Mouse (Mus musculus): Measurements from ENCODE around the gene Avil. TPM values are rescaled to one million over a fixed set of nuclear protein-coding genes. Genes with fewer than 3 reads are reported as not detected.
A peak's percentile ranks its signal among the peaks of the same experiment; 100 is the strongest.

Gene Avil
- polyA plus RNA-seq, 1 experiment, result 0.30 TPM

- WGBS, result 91% methylated on average over 14 of the region's 14 CpGs
- H3K4me1 ChIP-seq (ENCODE audit: control insufficient read depth, insufficient read depth, low read length), result peaks cover 12% of the 10 kb centered on the region; the same call in 1 of the 2 replicates
These were observed 66.1 kb downstream of the Avil start for GRCm38 (mm10) chr10:127066519-127067018.

GRCm38 (mm10) chr10:127068360-127069038 is 68.0 kb downstream of the Avil start:
- WGBS, result 59% methylated on average over 9 of the region's 9 CpGs
- DNase-seq, result no peak
- TF ChIP-seq CTCF (IDR thresholded peaks at IDR 0.05; ENCODE audit: insufficient read depth, low read length) (no peak), POLR2A (IDR thresholded peaks at IDR 0.05; ENCODE audit: borderline replicate concordance, extremely low read depth, low read depth, low read length) (no peak)
- Histone ChIP-seq H3K4me3 (replicated peaks; ENCODE audit: extremely low read depth, low read depth, low read length) (no peak overlapping the region), H3K4me1 (ENCODE audit: control insufficient read depth, insufficient read depth, low read length) (peaks cover 12% of the 10 kb centered on the region; the same call in 1 of the 2 replicates)

More at GRCm38 (mm10) chr10:127066519-127067018, 66.1 kb downstream of the Avil start:
- H3K4me3 ChIP-seq (replicated peaks; ENCODE audit: extremely low read depth, low read depth, low read length), result no peak overlapping the region
- TF ChIP-seq CTCF (IDR thresholded peaks at IDR 0.05; ENCODE audit: insufficient read depth, low read length), result no peak
- no peak for TF ChIP-seq POLR2A (IDR thresholded peaks at IDR 0.05; ENCODE audit: borderline replicate concordance, extremely low read depth, low read depth, low read length)
- DNase-seq, result no peak

- peaks cover 9% of the 10 kb centered on the region; the same call in 1 of the 2 replicates for H3K4me1 ChIP-seq (ENCODE audit: control insufficient read depth, insufficient read depth, low read length)
- DNase-seq, result no peak
- peak overlapping the region; percentile 93 for H3K4me3 ChIP-seq (replicated peaks; ENCODE audit: extremely low read depth, low read depth, low read length)
- no peak for TF ChIP-seq CTCF (IDR thresholded peaks at IDR 0.05; ENCODE audit: insufficient read depth, low read length)
- 5% methylated on average over 30 of the region's 30 CpGs for WGBS
These were observed 69.0 kb downstream of the Avil start for GRCm38 (mm10) chr10:127069281-127070189.

Other genes with a start within 250 kb of the Avil start
- 6.1 and 6.6 TPM in 2 replicates for gene Atp23, start 99.4 kb upstream of the Avil start, polyA plus RNA-seq (2012; rRNA removed)
- 182 and 227 TPM in 2 replicates for gene Ctdsp2, start 22.0 kb upstream of the Avil start, polyA plus RNA-seq (2012; rRNA removed)
- gene Tsfm, start 30.1 kb downstream of the Avil start, polyA plus RNA-seq (2012; rRNA removed), result 22.4 and 25.1 TPM in 2 replicates
- 8.9 and 14.5 TPM in 2 replicates for gene Mettl1, start 40.7 kb downstream of the Avil start, polyA plus RNA-seq (2012; rRNA removed)
- gene Eef1akmt3, start 40.8 kb downstream of the Avil start, polyA plus RNA-seq (2012; rRNA removed), result 0.17 and 0.38 TPM in 2 replicates
- gene Cyp27b1, start 47.5 kb downstream of the Avil start, polyA plus RNA-seq (2012; rRNA removed), result 0.14 and 0.26 TPM in 2 replicates
- gene March9, start 59.5 kb downstream of the Avil start, polyA plus RNA-seq (2012; rRNA removed), result 5.4 and 6.1 TPM in 2 replicates
- gene Cdk4, start 62.8 kb downstream of the Avil start, polyA plus RNA-seq (2012; rRNA removed), result 151 and 182 TPM in 2 replicates
- gene Tspan31, start 69.6 kb downstream of the Avil start, polyA plus RNA-seq (2012; rRNA removed), result 60.8 and 99.3 TPM in 2 replicates
- 5.2 and 7.7 TPM in 2 replicates for gene Agap2, start 74.6 kb downstream of the Avil start, polyA plus RNA-seq (2012; rRNA removed)
- gene Os9, start 120.4 kb downstream of the Avil start, polyA plus RNA-seq (2012; rRNA removed), result 89.5 and 111 TPM in 2 replicates
- 70.8 and 81.2 TPM in 2 replicates for gene B4galnt1, start 164.5 kb downstream of the Avil start, polyA plus RNA-seq (2012; rRNA removed)
- gene Slc26a10, start 179.9 kb downstream of the Avil start, polyA plus RNA-seq (2012; rRNA removed), result 3.5 and 7.4 TPM in 2 replicates
- 29.1 and 36.7 TPM in 2 replicates for gene Arhgef25, start 189.4 kb downstream of the Avil start, polyA plus RNA-seq (2012; rRNA removed)
- gene Dtx3, start 195.0 kb downstream of the Avil start, polyA plus RNA-seq (2012; rRNA removed), result 134 and 157 TPM in 2 replicates
- 36.6 and 45.7 TPM in 2 replicates for gene Pip4k2c, start 210.9 kb downstream of the Avil start, polyA plus RNA-seq (2012; rRNA removed)